Mouse (Mus musculus) olfactory bulb, adult 2 months (tissue): ENCODE measurements around the gene Faf1. TPM values are rescaled to one million over a fixed set of nuclear protein-coding genes. Genes with fewer than 3 reads are reported as not detected.

Experiments used
- H3K27ac ChIP-seq: fragments of 200-500 bp; 2 replicates; pipeline ENCODE4 v1.5.1; 2012; ENCODE audit warnings: low read depth, low read length; ENCODE audit not compliant: insufficient read depth
- H3K4me1 ChIP-seq: fragments of 200-500 bp; 2 replicates; pipeline ENCODE4 v1.6.1; 2012; ENCODE audit warnings: low read length; ENCODE audit not compliant: control insufficient read depth, insufficient read depth
- H3K4me3 ChIP-seq: fragments of 200-500 bp; 2 replicates; pipeline ENCODE4 v1.5.1; 2012; ENCODE audit warnings: mild to moderate bottlenecking, low read depth, low read length, moderate library complexity; ENCODE audit not compliant: insufficient read depth
- CTCF ChIP-seq: fragments of 200-500 bp; IDR thresholded peaks from 2 replicates; pipeline ENCODE4 v1.5.1; 2012; ENCODE audit warnings: low read depth, mild to moderate bottlenecking, low read length, moderate library complexity; ENCODE audit not compliant: insufficient read depth
- POLR2A ChIP-seq: fragments of 200-500 bp; IDR thresholded peaks from 2 replicates; pipeline ENCODE4 v1.6.1; 2012; ENCODE audit warnings: mild to moderate bottlenecking, low read depth, low read length, moderate library complexity; ENCODE audit not compliant: insufficient read depth
- WGBS: fragments of 180-500 bp; shearing (Covaris S2); methylation state at CpG from one replicate; pipeline ENCODE4 v1.1.7; 2018; 5-methylcytosine and 5-hydroxymethylcytosine counted together
- polyA plus RNA-seq: library from polyadenylated mRNA; stranded (reverse); fragments of >200 nt; gene quantifications from 2 replicates; pipeline ENCODE4 v1.2.4, GENCODE M21; 2012; ENCODE audit warnings: low replicate concordance; ENCODE audit not compliant: missing spikeins, insufficient read depth, insufficient read length

Faf1 gene
- polyA plus RNA-seq, 1 experiment = not detected

GRCm38 (mm10) chr4:109960201-109960935 lies 284.0 kb downstream of the Faf1 start:
- no peak overlapping the region for H3K4me3 ChIP-seq

GRCm38 (mm10) chr4:109963570-109964279 lies 287.3 kb downstream of the Faf1 start:
- no peak overlapping the region for H3K4me3 ChIP-seq
- no peak overlapping the region for H3K27ac ChIP-seq
- no peak for TF ChIP-seq POLR2A
- no peak for TF ChIP-seq CTCF
- H3K4me1 ChIP-seq = no peaks in the 10 kb centered on the region
- WGBS = 96% methylated on average over 5 of the region's 5 CpGs

More at GRCm38 (mm10) chr4:109960201-109960935, 284.0 kb downstream of the Faf1 start:
- H3K4me1 ChIP-seq = no peaks in the 10 kb centered on the region
- H3K27ac ChIP-seq = no peak overlapping the region
- TF ChIP-seq POLR2A = no peak
- TF ChIP-seq CTCF = no peak
- 69% methylated on average over 5 of the region's 5 CpGs for WGBS

- WGBS = 90% methylated on average over 5 of the region's 5 CpGs
- Histone ChIP-seq H3K4me3 (no peak overlapping the region), H3K27ac (no peak overlapping the region), H3K4me1 (peaks cover 4% of the 10 kb centered on the region; the same call in 1 of the 2 replicates)
- TF ChIP-seq CTCF = no peak
- TF ChIP-seq POLR2A = no peak
These were observed 293.2 kb downstream of the Faf1 start for GRCm38 (mm10) chr4:109969561-109969960.

- TF ChIP-seq POLR2A = no peak
- no peak for TF ChIP-seq CTCF
- 13% methylated on average over 20 of the region's 20 CpGs for WGBS
- no peak overlapping the region for H3K27ac ChIP-seq
- peaks cover 17% of the 10 kb centered on the region for H3K4me1 ChIP-seq
- no peak overlapping the region for H3K4me3 ChIP-seq
These were observed 297.7 kb downstream of the Faf1 start for GRCm38 (mm10) chr4:109973991-109974654.

- Histone ChIP-seq H3K27ac (no peak overlapping the region), H3K4me1 (peaks cover 19% of the 10 kb centered on the region), H3K4me3 (no peak overlapping the region)
- 10% methylated on average over 33 of the region's 33 CpGs for WGBS
- TF ChIP-seq POLR2A = no peak
- TF ChIP-seq CTCF = no peak
These were observed 298.4 kb downstream of the Faf1 start for GRCm38 (mm10) chr4:109974655-109975380.

DNA sequence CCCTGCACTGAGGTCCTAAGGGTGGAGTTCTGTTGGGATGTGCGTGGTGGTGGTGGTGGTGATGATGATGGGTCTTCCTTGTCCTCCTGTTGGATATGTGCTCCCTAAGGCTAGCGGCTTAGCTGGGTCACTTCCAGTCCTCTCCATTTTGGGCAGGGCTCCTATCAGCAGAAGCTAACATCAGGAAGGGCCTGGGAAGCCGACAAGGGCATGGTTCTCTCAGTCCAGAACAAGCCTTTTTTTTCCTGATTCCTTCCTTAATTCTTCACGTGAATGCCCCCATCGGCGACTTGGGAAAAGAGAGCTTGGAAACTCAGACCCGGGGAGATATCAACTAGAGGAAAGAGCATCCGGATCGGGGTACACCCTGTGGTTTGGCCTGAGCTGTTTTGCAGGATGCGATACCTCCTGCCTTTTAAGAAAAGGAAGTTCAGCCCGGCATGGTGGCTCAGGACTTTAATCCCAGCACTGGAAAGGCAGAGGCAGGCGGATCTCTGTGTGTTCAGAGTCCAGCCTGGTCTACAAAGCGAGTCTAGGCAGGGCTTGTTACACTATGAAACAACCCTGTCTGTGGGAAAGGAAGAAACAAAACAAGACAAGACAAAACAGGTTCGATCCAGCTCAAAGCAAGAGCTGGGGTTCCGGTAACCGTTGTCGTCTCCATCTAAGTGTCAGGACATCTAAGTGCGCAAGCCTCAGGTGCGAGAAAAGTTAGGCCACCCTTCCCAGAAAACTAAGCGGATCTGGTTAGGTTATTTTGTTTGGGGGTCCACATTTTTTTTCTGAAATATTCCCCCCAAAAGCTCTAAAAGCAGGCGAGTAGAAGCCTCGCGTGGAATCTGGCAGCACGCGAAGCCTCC lies 299.2 kb downstream of the Faf1 start:
- TF ChIP-seq POLR2A (no peak), CTCF (no peak)
- Histone ChIP-seq H3K27ac (no peak overlapping the region), H3K4me3 (no peak overlapping the region), H3K4me1 (peaks cover 23% of the 10 kb centered on the region)
- WGBS = 50% methylated on average over 25 of the region's 25 CpGs

- TF ChIP-seq CTCF = no peak
- TF ChIP-seq POLR2A = no peak
- no peak overlapping the region for H3K4me3 ChIP-seq
- no peak overlapping the region for H3K27ac ChIP-seq
- H3K4me1 ChIP-seq = peaks cover 23% of the 10 kb centered on the region
- 17% methylated on average over 34 of the region's 34 CpGs for WGBS
These were observed 300.1 kb downstream of the Faf1 start for GRCm38 (mm10) chr4:109976273-109977147.
